10 mouse cellular contexts compared by ENCODE assay signal in the genomic region with DNA sequence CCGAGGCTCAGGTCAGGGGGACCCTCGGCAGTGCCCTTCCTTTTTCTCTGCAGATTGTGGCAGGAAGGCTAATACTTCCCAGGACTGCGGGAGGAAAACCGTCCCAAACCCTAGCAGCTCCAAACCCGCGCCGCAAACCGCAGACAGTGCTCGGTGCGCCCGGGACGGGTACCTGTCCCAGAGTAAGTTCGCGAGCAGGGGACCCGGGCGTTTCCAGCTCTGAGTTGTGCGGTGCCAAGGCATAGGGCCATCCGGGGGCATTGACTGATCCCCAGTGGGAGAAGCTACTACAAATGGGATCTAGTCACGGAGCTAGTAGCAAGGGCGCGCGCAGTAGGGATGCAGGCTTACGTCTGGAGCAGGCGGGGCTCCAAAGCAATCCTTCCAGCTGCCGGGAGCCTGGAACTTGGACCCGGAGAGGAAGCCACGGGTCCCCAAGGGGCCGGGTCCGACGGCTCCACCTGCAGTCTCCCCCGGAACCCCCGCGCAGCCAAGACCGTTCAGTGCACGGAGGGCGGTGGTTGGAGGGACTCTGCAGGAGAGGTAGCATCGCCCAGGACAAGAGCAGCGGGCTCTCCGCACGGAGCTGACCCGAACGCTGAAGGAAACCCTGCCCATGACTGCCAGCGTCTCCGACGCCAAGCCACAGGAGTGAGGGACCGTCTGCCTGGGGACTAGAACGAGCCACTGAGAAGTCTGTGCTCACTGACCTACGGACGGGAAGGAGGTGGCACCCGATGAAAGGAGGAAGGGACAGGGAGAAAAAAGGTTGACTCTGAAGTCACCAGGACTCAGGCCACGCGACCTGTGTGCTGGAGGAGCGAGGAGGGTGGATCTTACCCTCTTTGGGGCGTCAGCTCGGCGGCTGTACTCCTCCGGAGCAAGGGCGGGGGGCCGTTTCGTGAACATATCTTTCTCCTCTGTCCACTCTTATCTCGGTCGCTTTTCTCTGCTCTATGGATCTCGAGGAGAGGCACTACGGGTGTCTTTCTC. TPM values are rescaled to one million over a fixed set of nuclear protein-coding genes. Genes with fewer than 3 reads are reported as not detected.
DNase-seq lines count a peak whose midpoint lies in the region; ATAC-seq and TF ChIP-seq lines count a peak whose summit lies in the region.
"Had no signal": no experiment of that assay in that cellular context is flagged by ENCODE, and none has a peak within 500 bp of the region (broad histone marks: within the 10 kb centered on the region; RNA-seq: fewer than 3 reads in every experiment).

A gene (minus strand): TSS at position 943 of the 993 bp plus-strand sequence.

- WGBS in lung, embryonic 14.5 days, result under 1% methylated on average over 64 of the region's 64 CpGs
- WGBS in forebrain, embryonic 12.5 days, result 1% methylated on average over 63 of the region's 64 CpGs
- 1% methylated on average over 64 of the region's 64 CpGs for WGBS in hindbrain, embryonic 14.5 days

- peak within 1 kb of the TSS; percentile 74 for H3K4me2 ChIP-seq in lung, embryonic 14.5 days
- H3K4me2 ChIP-seq in forebrain, embryonic 12.5 days, result peak within 1 kb of the TSS; percentile 56
- peak within 1 kb of the TSS; percentile 55 for H3K4me2 ChIP-seq in hindbrain, embryonic 14.5 days (replicated peaks)

- TF ChIP-seq CTCF in lung, embryonic 14.5 days (IDR thresholded peaks at IDR 0.05; ENCODE audit: low read depth), result no peak

- H3K36me3 ChIP-seq in lung, embryonic 14.5 days (ENCODE audit: insufficient read depth), result no peaks in the 10 kb centered on the region
- H3K36me3 ChIP-seq in forebrain, embryonic 12.5 days (replicated peaks), result no peaks in the 10 kb centered on the region
- H3K36me3 ChIP-seq in hindbrain, embryonic 14.5 days (replicated peaks; ENCODE audit: control insufficient read depth, insufficient read depth), result no peaks in the 10 kb centered on the region

- ATAC-seq in lung, embryonic 14.5 days (ENCODE audit: insufficient read depth), result peak; percentile 48; the same call in 1 of the 2 replicates
- no peak; the same call in 1 of the 2 replicates for ATAC-seq in forebrain, embryonic 12.5 days (ENCODE audit: low FRiP score)
- peak; percentile 45; the same call in 1 of the 2 replicates for ATAC-seq in hindbrain, embryonic 14.5 days (ENCODE audit: low FRiP score)
- peak; percentile 23 for ATAC-seq in megakaryocyte progenitor cell, adult 5-6 weeks (replicated peaks; ENCODE audit: poor library complexity)
- ATAC-seq: Patski had no signal

- H3K9me3 ChIP-seq in lung, embryonic 14.5 days (ENCODE audit: low read depth, low read length), result no peaks in the 10 kb centered on the region
- no peaks in the 10 kb centered on the region for H3K9me3 ChIP-seq in forebrain, embryonic 12.5 days
- no peaks in the 10 kb centered on the region for H3K9me3 ChIP-seq in hindbrain, embryonic 14.5 days (ENCODE audit: control insufficient read depth, low read length)

- H3K27me3 ChIP-seq in lung, embryonic 14.5 days (ENCODE audit: insufficient read depth, low read length), result peaks cover 32% of the 10 kb centered on the region
- H3K27me3 ChIP-seq in forebrain, embryonic 12.5 days, result peaks cover 44% of the 10 kb centered on the region
- peaks cover 38% of the 10 kb centered on the region for H3K27me3 ChIP-seq in hindbrain, embryonic 14.5 days (ENCODE audit: control insufficient read depth, insufficient read depth, low read length)
- H3K27me3 ChIP-seq: Patski had no signal

- intact Hi-C loops in left cerebral cortex, postnatal 14 days (cut with DNase I), result loop anchor here (2.0 kb wide), 1 partner anchor 151 kb away; no protein-coding TSS in a partner anchor

- peak within 1 kb of the TSS; percentile 40 for H3K9ac ChIP-seq in lung, embryonic 14.5 days
- H3K9ac ChIP-seq in forebrain, embryonic 12.5 days, result peak within 1 kb of the TSS; percentile 36; the same call in 1 of the 2 replicates
- 0 out of 2 replicates have a peak within 1 kb of the TSS, but pooled peaks have one; percentile 41 for H3K9ac ChIP-seq in hindbrain, embryonic 14.5 days

- no peak within 1 kb of the TSS for H3K27ac ChIP-seq in lung, embryonic 14.5 days (ENCODE audit: low read depth)
- H3K27ac ChIP-seq in forebrain, embryonic 12.5 days, result no peak within 1 kb of the TSS
- no peak within 1 kb of the TSS for H3K27ac ChIP-seq in hindbrain, embryonic 14.5 days
- H3K27ac ChIP-seq: macrophage had no signal

- H3K4me3 ChIP-seq in lung, embryonic 14.5 days (ENCODE audit: low read depth, low read length), result peak within 1 kb of the TSS; percentile 41
- peak within 1 kb of the TSS; percentile 37 for H3K4me3 ChIP-seq in forebrain, embryonic 12.5 days (replicated peaks)
- peak within 1 kb of the TSS; percentile 29 for H3K4me3 ChIP-seq in hindbrain, embryonic 14.5 days (replicated peaks; ENCODE audit: low read length)

- DNase-seq in lung, embryonic 14.5 days, result peak; percentile 40
- no peak for DNase-seq in lung, postnatal 36 days
- DNase-seq in hindbrain, embryonic 14.5 days (ENCODE audit: low spot score), result no peak
- no peak for DNase-seq in urinary bladder, postnatal 36 days (ENCODE audit: low spot score in 2 of 2)
- DNase-seq in left cerebral cortex, postnatal 14 days (ENCODE audit: low spot score in 2 of 2), result no peak
- DNase-seq in adrenal gland, postnatal 4 days (ENCODE audit: low spot score in 2 of 2), result no peak

- no peaks in the 10 kb centered on the region for H3K4me1 ChIP-seq in lung, embryonic 14.5 days (ENCODE audit: insufficient read depth)
- H3K4me1 ChIP-seq in forebrain, embryonic 12.5 days, result peaks cover 13% of the 10 kb centered on the region
- H3K4me1 ChIP-seq in hindbrain, embryonic 14.5 days (replicated peaks; ENCODE audit: control insufficient read depth, insufficient read depth, low read length), result peaks cover 12% of the 10 kb centered on the region

RNA-seq across cellular contexts. Expression of the gene that starts here (rescaled TPM):
- polyA plus RNA-seq in lung, embryonic 14.5 days (2014; fragmentation: Nextera tagmentation; extraction: Ambion mirVana), result 0.89 and 1.9 TPM in 2 replicates
- 0.62 and 1.0 TPM in 2 replicates for polyA plus RNA-seq in forebrain, embryonic 12.5 days (2016; fragmentation: Nextera tagmentation; extraction: Ambion mirVana)
- 3.6 and 3.8 TPM in 2 replicates for polyA plus RNA-seq in hindbrain, embryonic 14.5 days (2014; fragmentation: Nextera tagmentation; extraction: Ambion mirVana)
- total RNA-seq in megakaryocyte progenitor cell, adult 5-6 weeks (2015), result not detected in 2 replicates
- total RNA-seq in megakaryocyte progenitor cell, adult 5-6 weeks (2017), result not detected in 2 replicates
- under 1 TPM; 0.31 to 0.42 TPM for total RNA-seq in left cerebral cortex, postnatal 14 days (2021)
- 1 to 10 TPM in 1 of 2 experiments, under 1 TPM in 1; 0.71 to 1.3 TPM for total RNA-seq in adrenal gland, postnatal 4 days (2021)
- polyA plus RNA-seq: macrophage had no signal

Comparison
In these comparisons a context has a peak if more than half of its experiments do, and no peak if none do; other contexts are left out.
1. Peak in ATAC-seq in megakaryocyte progenitor cell, adult 5-6 weeks; RNA of the gene not detected or under 1 TPM.